Mouse (Mus musculus) liver, adult 10 weeks (tissue): ENCODE results near the gene Gins1. TPM values are rescaled to one million over a fixed set of nuclear protein-coding genes. Genes with fewer than 3 reads are reported as not detected.

Experiments used
- polyA plus RNA-seq: library from polyadenylated mRNA; stranded (reverse); fragments of 350-450 nt; fragmentation: Illumina TruSeq; extraction: RNeasy Lipid Tissue Mini Kit (QIAGEN cat#74804); gene quantifications from one replicate; pipeline ENCODE4 v1.2.3, GENCODE M21; 2014; ENCODE audit warnings: low read depth, low replicate concordance

The Gins1 gene
- polyA plus RNA-seq: 4.3 TPM

GRCm38 (mm10) chr2:150904936-150905450 lies at the start of gene Gins1:
Gene Gins1 (plus strand): TSS chr2:150905400.

GRCm38 (mm10) chr2:150904272-150904935 lies 796 bp upstream of the Gins1 start, which contains the start of gene Abhd12:
Gene Abhd12 (minus strand): TSS chr2:150904741.

Other genes starting within 250 kb of the Gins1 start
- 0.16 TPM for gene Acss1, start 236.9 kb upstream of the Gins1 start, polyA plus RNA-seq
- gene Vsx1, start 216.0 kb upstream of the Gins1 start, polyA plus RNA-seq: not detected
- gene Entpd6, start 156.4 kb upstream of the Gins1 start, polyA plus RNA-seq: 0.98 TPM
- gene Pygb, start 118.7 kb upstream of the Gins1 start, polyA plus RNA-seq: 1.4 TPM
- gene Abhd12, start 659 bp upstream of the Gins1 start, polyA plus RNA-seq: 41.3 TPM
- 0.19 TPM for gene Ninl, start 134.0 kb downstream of the Gins1 start, polyA plus RNA-seq
- gene Nanp, start 134.0 kb downstream of the Gins1 start, polyA plus RNA-seq: 25.9 TPM
- not detected for gene Gm14151, start 186.9 kb downstream of the Gins1 start, polyA plus RNA-seq
- not detected for gene Gm14147, start 192.8 kb downstream of the Gins1 start, polyA plus RNA-seq